Mouse (Mus musculus): ENCODE results near the gene Samd8.

Gene Samd8

GRCm38 (mm10) chr14:21800641-21801040, 50.3 kb downstream of the Samd8 start:
- no peak for DNase-seq (ENCODE audit: low spot score)

DNA sequence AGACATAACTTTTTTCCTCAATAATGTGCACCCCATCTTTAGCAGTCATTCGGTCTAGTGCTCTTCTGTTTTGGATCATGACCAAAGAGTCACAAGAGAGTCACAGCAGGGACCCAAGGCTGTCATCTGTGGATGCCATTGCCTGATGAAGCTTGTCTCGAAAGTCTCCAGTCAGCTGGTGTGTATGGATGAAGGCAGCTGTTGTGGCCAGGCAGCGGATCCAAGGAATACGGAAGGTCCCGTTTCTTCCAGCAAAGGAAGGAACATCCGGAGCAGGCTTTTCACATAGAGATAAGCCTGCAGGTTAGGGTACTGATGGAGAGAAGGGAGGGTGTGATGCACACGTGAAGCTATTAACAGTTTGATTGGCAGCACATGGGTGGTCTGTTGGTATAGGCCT, 51.3 kb downstream of the Samd8 start:
- DNase-seq (ENCODE audit: low spot score) = no peak

- no peak for DNase-seq (ENCODE audit: low spot score)
Measured at GRCm38 (mm10) chr14:21802543-21803206, 52.3 kb downstream of the Samd8 start.

DNA sequence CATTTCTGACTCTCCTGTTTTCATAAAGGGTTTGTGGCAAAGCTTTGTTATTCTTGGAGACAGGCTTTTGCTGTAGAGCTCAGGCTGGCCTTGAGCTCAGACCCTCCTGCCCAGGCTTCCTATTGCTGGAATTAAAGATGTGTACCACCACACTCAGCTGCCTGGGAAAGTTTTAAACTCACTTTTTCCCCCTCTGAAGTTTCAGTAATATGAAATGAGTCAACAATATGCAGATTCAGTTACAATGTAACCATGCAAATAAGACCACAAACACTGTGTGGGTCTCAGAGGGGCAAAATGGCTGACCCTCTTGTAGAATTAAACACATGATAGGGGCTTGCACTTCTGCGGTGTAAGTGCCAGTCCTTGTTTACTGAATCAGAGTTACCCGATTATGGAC, 55.9 kb downstream of the Samd8 start:
- no peak for DNase-seq (ENCODE audit: low spot score)

GRCm38 (mm10) chr14:21806631-21807160, 56.4 kb downstream of the Samd8 start:
- DNase-seq (ENCODE audit: low spot score) = no peak

DNA sequence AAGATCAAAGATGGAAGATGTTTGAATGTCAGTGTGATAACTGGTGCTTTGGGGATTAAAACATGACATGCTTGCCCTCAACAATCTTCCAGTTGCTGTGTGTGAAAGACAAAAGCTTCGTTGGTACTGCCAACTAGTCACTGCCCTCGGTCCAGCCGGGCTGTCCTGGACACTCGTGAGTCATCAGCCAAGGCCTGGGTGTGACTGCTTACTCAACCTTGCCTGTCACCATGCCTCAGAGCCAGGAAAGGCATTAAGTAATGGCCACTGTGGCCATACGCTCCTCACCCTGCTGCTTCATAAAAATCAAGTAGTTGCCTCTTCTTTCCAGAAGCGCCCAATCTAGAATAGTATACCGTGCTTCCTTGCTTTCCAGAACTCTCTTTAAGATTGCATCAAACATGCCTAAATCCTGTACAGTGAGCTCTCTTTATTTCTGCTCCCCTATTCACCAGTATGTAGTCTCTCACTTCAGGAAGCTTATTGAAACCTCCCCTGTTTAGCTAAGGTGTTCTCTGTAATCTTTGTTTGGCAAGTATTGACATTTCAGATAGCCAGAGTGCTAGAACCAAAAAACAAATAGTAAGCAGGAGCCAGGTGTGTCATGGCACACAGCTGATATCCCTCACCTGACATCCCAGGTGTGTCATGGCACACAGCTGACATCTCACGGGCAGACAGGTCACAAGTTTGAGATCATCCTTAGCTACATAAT, 58.0 kb downstream of the Samd8 start:
- no peak for DNase-seq (ENCODE audit: low spot score)

- no peak for DNase-seq (ENCODE audit: low spot score)
Measured at GRCm38 (mm10) chr14:21809418-21809817, 59.1 kb downstream of the Samd8 start.

GRCm38 (mm10) chr14:21811301-21811700, 61.0 kb downstream of the Samd8 start:
- no peak for DNase-seq (ENCODE audit: low spot score)

DNA sequence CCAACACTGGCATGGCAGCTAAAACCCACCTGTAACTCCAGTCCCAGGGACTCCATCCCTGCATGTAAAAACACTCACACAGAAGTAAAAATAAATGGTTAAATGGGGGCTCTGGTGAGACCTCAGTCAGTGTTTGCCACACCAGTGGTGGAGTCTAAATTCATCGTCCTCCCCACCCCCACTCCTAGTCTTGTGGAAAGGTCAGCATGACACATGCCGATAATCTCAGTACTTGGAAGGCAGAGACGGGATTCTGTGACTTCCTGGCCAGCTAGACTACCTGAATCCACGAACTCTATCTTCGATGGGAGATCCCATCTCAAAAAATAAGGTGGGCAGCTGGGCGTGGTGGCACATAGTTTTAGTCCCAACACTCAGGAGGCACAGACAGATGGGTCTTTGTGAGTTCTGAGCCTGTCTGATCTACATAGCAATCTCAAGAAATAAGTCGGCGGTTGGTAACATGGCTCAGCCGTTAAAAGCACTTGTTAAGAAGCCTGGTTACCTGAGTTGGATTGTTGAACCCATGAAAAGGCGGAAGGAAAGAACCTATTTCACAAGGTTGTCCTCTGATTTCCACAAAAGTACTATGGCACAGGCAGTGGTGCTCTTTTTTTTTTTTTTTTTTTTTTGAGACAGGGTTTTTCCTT, 61.5 kb downstream of the Samd8 start:
- DNase-seq (ENCODE audit: low spot score) = no peak

DNA sequence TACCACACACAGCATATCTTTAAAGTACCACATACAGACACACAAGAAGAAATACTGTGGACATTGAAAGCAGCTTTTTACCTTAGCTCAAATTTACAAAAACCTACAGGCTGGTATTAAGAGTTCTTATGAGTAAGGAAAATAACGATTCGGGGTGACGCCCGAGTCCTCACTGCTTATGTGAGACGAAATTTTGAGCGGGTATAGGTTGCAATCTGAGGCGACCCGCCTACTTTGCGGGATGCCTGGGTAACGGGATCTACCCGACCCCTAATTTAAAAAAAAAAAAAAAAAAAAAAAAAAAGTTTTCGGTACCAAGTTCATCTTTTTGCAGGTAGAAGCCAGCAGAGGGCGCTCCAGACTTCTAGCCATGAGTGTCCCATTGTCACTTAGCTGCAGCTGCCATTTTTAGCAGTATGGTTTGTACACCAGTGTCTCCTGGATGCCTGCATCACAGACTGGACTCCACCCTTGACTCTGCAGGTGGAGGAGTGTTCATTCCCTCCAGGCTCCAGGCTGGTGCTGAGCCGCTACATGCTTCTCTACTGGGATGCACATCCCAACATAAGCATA, 62.3 kb downstream of the Samd8 start:
- DNase-seq (ENCODE audit: low spot score) = peak; percentile 66

DNA sequence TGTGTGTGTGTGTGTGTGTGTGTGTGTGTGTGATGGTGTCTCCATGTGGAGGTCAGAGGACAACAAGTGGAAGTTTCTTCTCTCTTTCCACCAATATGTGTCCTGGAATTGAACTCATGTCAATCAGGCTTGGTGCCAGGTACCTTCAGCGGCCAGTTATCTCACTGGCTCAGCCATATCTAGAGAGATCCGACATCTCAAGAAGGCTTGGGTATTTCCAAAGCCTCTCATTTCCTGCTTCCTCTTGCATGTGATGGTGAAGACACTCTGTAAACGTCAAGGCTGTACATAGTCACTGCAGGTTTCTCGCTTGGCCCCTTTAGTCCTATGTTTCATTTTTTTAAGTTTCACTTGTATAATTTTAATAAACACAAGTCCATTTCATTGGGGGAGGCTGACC, 62.9 kb downstream of the Samd8 start:
- DNase-seq (ENCODE audit: low spot score) = no peak

GRCm38 (mm10) chr14:21813847-21814246, 63.5 kb downstream of the Samd8 start:
- no peak for DNase-seq (ENCODE audit: low spot score)

GRCm38 (mm10) chr14:21814606-21815005, 64.3 kb downstream of the Samd8 start:
- no peak for DNase-seq (ENCODE audit: low spot score)

GRCm38 (mm10) chr14:21816255-21816654, 65.9 kb downstream of the Samd8 start:
- no peak for DNase-seq (ENCODE audit: low spot score)

DNA sequence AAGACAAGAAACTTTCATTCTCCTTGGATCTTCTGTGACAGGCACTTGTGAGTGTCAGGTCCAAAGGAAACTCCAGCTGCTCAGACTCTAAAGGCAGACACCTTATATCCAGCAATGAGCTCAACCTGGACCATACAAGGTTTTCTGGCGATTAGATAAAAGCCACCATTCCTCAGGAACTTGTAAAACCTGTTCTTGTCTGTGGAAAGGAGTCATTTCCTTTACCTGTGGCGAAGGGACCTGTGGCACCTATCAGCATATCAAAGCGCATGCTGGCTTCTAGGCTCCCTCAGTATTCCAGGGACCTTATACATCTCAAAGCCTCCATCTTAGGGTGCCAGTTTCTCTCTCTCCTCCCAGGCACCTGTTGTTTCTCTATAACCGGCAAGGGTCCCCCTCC, 67.1 kb downstream of the Samd8 start:
- no peak for DNase-seq (ENCODE audit: low spot score)

DNA sequence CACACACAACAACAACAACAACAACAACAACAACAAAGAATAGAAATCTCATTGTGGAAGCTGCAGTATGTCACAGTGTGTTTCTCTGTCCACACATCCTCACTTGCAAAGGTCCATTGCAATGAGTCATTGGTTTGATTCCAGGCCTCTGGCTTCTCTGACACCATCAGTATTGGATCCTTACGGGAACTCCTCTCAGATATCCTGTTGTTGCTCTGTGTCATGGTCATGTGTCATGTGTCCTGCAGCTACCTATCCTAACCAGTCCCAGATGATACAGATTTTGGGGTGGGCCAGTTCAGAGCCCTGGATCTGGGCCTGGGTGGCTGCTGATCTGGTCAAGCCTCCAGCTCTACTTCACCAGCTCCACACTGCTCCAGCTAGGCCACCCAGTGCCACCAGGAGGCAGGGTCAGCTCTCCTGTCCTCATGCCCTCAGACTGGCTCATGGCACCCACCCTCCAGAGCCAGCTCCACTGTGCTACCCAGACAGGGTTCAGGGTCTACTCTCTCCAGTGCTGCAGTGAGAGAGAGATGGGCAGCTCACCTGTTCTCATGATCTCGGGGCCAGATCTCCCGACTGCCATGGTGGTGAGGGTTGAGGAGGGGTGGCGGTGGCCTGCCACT, 70.7 kb downstream of the Samd8 start:
- DNase-seq (ENCODE audit: low spot score) = no peak

GRCm38 (mm10) chr14:21822307-21822706, 72.0 kb downstream of the Samd8 start:
- DNase-seq (ENCODE audit: low spot score) = no peak

DNA sequence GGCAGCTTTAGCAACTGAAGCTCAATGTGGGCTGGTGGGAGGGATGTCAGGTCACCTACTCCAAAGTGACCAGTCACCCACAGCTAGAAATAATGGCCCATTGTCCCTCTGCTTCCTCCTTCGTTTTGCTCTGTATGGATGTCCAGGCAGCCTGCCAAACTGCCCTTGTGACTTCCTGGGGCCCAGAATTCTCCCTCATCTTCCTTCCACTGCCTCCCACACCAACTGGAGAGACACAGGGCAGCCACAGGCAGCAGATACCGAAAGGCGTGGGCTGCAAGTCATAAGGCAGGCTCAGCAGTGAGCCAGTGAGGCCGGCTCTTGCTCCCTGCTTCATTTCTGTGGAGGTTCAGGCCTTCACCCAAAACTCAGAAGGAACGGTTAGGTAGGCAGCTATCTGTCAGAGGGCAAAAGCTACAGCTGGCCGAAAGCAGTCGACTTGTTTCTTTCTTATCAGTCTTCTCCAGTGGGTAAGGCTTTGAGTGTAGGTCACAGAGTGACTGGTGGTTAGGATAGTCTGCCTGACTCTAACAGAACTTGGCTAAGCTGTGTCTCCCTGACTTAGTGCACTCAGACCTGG, 72.6 kb downstream of the Samd8 start:
- peak; percentile 48 for DNase-seq (ENCODE audit: low spot score)

DNA sequence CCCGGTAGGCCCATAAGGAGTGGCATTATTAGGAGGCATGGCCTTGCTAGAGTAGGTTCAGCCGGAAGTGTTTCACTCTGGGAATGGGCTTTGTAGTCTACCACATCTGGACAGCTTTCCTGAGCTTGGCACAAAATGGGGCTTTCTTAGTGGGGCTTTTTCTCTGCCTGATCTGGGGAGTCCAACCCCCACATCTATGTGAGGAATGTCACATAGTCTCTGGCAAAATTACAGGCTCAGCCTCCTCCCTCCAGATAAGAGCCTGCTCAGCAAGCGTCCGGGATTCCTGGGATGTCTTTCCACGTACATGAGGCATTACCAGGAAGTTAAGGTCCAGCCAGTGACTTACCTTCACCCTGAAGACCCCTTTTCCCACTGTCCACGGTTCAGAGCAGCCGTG, 73.6 kb downstream of the Samd8 start:
- no peak for DNase-seq (ENCODE audit: low spot score)

DNA sequence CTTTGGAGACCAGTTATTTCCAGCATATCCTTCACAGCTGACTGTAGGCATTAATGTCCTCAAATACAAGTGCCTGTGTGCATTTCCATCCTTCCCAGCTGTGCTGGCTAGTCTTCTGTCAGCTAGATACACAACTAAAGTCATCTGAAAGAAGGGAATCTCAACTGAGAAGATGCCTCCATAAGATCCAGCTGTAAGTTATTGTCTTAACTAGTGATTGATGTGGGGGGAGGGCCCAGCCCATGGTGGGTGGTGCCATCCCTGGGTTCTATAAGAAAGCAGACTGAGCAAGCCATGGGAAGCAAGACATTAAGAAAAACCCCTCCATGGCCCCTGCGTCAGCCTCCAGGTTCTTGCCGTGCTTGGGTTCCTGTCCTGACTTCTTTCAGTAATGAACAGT, 74.6 kb downstream of the Samd8 start, which contains the start of gene Vdac2:
Gene Vdac2 (plus strand): TSS at position 301 of the 400 bp plus-strand sequence.
- no peak for DNase-seq (ENCODE audit: low spot score)

DNA sequence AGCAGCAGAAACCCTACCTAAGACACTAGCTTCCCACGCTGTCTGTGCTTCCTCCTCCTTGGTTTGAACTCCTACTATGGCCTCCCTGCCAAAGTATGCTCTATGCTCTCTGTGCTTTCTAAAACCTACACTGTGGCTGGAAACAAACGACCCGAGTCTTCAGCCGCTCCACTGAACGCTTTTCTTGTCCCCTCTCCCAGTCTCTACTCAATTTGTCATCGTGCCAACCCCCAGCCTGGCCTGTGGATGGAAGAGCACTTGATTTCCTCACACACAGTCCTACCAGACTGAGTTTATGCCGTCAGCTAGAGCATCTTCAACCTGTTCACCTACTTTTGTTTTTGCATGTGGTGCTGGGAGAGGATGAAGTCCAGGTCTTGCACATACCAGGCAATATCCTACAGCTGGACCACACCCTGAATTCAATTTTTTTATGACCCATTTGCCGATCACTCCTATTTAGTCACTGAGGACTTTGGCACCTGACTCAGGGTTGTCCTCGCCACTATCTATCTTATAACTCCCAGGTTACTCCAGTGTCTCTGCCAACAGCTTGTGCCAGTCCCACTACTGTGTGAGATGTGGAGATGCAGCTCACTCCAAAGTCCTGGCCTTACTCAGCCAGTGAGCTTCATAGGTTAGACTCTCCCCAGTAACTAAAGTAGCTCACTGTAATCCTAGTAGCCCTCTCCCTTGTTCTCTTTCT, 75.6 kb downstream of the Samd8 start:
- DNase-seq (ENCODE audit: low spot score) = no peak

All from spleen, adult 12 weeks (tissue).